8 mouse cellular contexts compared by ENCODE assay signal in genomic region chr11:87709513-87710261, GRCm38 (mm10). TPM values are rescaled to one million over a fixed set of nuclear protein-coding genes. Genes with fewer than 3 reads are reported as not detected.
DNase-seq lines count a peak whose midpoint lies in the region; ATAC-seq lines count a peak whose summit lies in the region.

No protein-coding gene starts in this region.

- no peaks in the 10 kb centered on the region for H3K36me3 ChIP-seq in embryonic facial prominence, embryonic 15.5 days
- no peaks in the 10 kb centered on the region for H3K36me3 ChIP-seq in liver, embryonic 15.5 days (replicated peaks)
- no peaks in the 10 kb centered on the region for H3K36me3 ChIP-seq in neural tube, embryonic 12.5 days

- H3K27ac ChIP-seq in embryonic facial prominence, embryonic 15.5 days (replicated peaks) = peak overlapping the region; percentile 59
- no peak overlapping the region for H3K27ac ChIP-seq in liver, embryonic 15.5 days (replicated peaks)
- no peak overlapping the region for H3K27ac ChIP-seq in neural tube, embryonic 12.5 days

- peak; percentile 55 for DNase-seq in adrenal gland, postnatal 14 days
- DNase-seq in adrenal gland, postnatal 4 days (ENCODE audit: low spot score in 2 of 2) = no peak
- DNase-seq in hindlimb bud, embryonic 11.5 days (ENCODE audit: extremely low spot score, low read depth, low spot score) = peak; percentile 42
- DNase-seq in frontal cortex, adult 2 months (ENCODE audit: extremely low spot score in 1 of 2, low spot score in 1 of 2) = no peak
- DNase-seq in right cerebral cortex, adult 18-20 months = no peak

- no peak overlapping the region for H3K9ac ChIP-seq in embryonic facial prominence, embryonic 15.5 days
- H3K9ac ChIP-seq in liver, embryonic 15.5 days = peak overlapping the region; percentile 25
- 0 out of 2 replicates have a peak overlapping the region, but pooled peaks have one; percentile 5 for H3K9ac ChIP-seq in neural tube, embryonic 12.5 days

- 7% methylated on average over 21 of the region's 21 CpGs for WGBS in embryonic facial prominence, embryonic 15.5 days
- 10% methylated on average over 21 of the region's 21 CpGs for WGBS in liver, embryonic 15.5 days (ENCODE audit: insufficient replicate concordance)
- WGBS in neural tube, embryonic 12.5 days = 5% methylated on average over 21 of the region's 21 CpGs

- H3K27me3 ChIP-seq in embryonic facial prominence, embryonic 15.5 days = no peaks in the 10 kb centered on the region
- no peaks in the 10 kb centered on the region for H3K27me3 ChIP-seq in liver, embryonic 15.5 days
- 0 out of 2 replicates have a peak, but pooled peaks cover 7% of the 10 kb centered on the region for H3K27me3 ChIP-seq in neural tube, embryonic 12.5 days (replicated peaks)

- peaks cover 22% of the 10 kb centered on the region for H3K4me1 ChIP-seq in embryonic facial prominence, embryonic 15.5 days
- H3K4me1 ChIP-seq in liver, embryonic 15.5 days (replicated peaks) = peaks cover 89% of the 10 kb centered on the region
- peaks cover 10% of the 10 kb centered on the region for H3K4me1 ChIP-seq in neural tube, embryonic 12.5 days

- H3K4me2 ChIP-seq in embryonic facial prominence, embryonic 15.5 days (replicated peaks) = peak overlapping the region; percentile 50
- peak overlapping the region; percentile 63 for H3K4me2 ChIP-seq in liver, embryonic 15.5 days
- H3K4me2 ChIP-seq in neural tube, embryonic 12.5 days (replicated peaks) = peak overlapping the region; percentile 58

- peak overlapping the region; percentile 28 for H3K4me3 ChIP-seq in embryonic facial prominence, embryonic 15.5 days (replicated peaks)
- peak overlapping the region; percentile 36 for H3K4me3 ChIP-seq in liver, embryonic 15.5 days (replicated peaks)
- H3K4me3 ChIP-seq in neural tube, embryonic 12.5 days = no peak overlapping the region

- H3K9me3 ChIP-seq in embryonic facial prominence, embryonic 15.5 days (replicated peaks) = no peaks in the 10 kb centered on the region
- H3K9me3 ChIP-seq in liver, embryonic 15.5 days (replicated peaks) = no peaks in the 10 kb centered on the region
- H3K9me3 ChIP-seq in neural tube, embryonic 12.5 days = no peaks in the 10 kb centered on the region

- peak; percentile 76 for ATAC-seq in embryonic facial prominence, embryonic 15.5 days (ENCODE audit: insufficient number of reproducible peaks, low FRiP score, low TSS enrichment, low read depth)
- no peak for ATAC-seq in liver, embryonic 15.5 days (ENCODE audit: insufficient read depth)
- no peak for ATAC-seq in neural tube, embryonic 12.5 days (ENCODE audit: low FRiP score, low read depth)

RNA-seq across cellular contexts. Expression of gene Supt4a, which starts 27.7 kb away (rescaled TPM):
- total RNA-seq in adrenal gland, postnatal 14 days (2021) = 56.5 and 74.2 TPM in 2 replicates
- 10 to 100 TPM; 88.2 to 89.0 TPM for total RNA-seq in adrenal gland, postnatal 4 days (2021)
- polyA plus RNA-seq in embryonic facial prominence, embryonic 15.5 days (2015; fragmentation: Nextera tagmentation; extraction: Ambion mirVana) = 158 and 165 TPM in 2 replicates
- polyA plus RNA-seq in liver, embryonic 15.5 days (2015; fragmentation: Nextera tagmentation; extraction: Ambion mirVana) = 177 and 195 TPM in 2 replicates
- polyA plus RNA-seq in neural tube, embryonic 12.5 days (2016; fragmentation: Nextera tagmentation; extraction: Ambion mirVana) = 149 TPM in 2 replicates
- 146 and 148 TPM in 2 replicates for polyA plus RNA-seq in frontal cortex, adult 2 months (2012; rRNA removed)

RNA-seq across cellular contexts. Expression of gene Rnf43, which starts 47.2 kb away (rescaled TPM):
- 5.7 and 6.4 TPM in 2 replicates for total RNA-seq in adrenal gland, postnatal 14 days (2021)
- 1 to 10 TPM; 4.4 to 5.7 TPM for total RNA-seq in adrenal gland, postnatal 4 days (2021)
- 8.7 and 9.2 TPM in 2 replicates for polyA plus RNA-seq in embryonic facial prominence, embryonic 15.5 days (2015; fragmentation: Nextera tagmentation; extraction: Ambion mirVana)
- 5.0 and 5.6 TPM in 2 replicates for polyA plus RNA-seq in liver, embryonic 15.5 days (2015; fragmentation: Nextera tagmentation; extraction: Ambion mirVana)
- polyA plus RNA-seq in neural tube, embryonic 12.5 days (2016; fragmentation: Nextera tagmentation; extraction: Ambion mirVana) = 0.57 and 1.1 TPM in 2 replicates
- polyA plus RNA-seq in frontal cortex, adult 2 months (2012; rRNA removed) = 1.4 and 1.7 TPM in 2 replicates

RNA-seq across cellular contexts. Expression of gene Tspoap1, which starts 50.7 kb away (rescaled TPM):
- 2.8 and 3.9 TPM in 2 replicates for total RNA-seq in adrenal gland, postnatal 14 days (2021)
- 1 to 10 TPM; 6.4 to 7.6 TPM for total RNA-seq in adrenal gland, postnatal 4 days (2021)
- 4.0 and 5.9 TPM in 2 replicates for polyA plus RNA-seq in embryonic facial prominence, embryonic 15.5 days (2015; fragmentation: Nextera tagmentation; extraction: Ambion mirVana)
- polyA plus RNA-seq in liver, embryonic 15.5 days (2015; fragmentation: Nextera tagmentation; extraction: Ambion mirVana) = 3.3 and 3.5 TPM in 2 replicates
- polyA plus RNA-seq in neural tube, embryonic 12.5 days (2016; fragmentation: Nextera tagmentation; extraction: Ambion mirVana) = 23.6 and 26.1 TPM in 2 replicates
- 294 and 326 TPM in 2 replicates for polyA plus RNA-seq in frontal cortex, adult 2 months (2012; rRNA removed)

Comparison
In these comparisons a context has a peak if more than half of its experiments do, and no peak if none do; other contexts are left out.
1. DNase-seq: peak in adrenal gland, postnatal 14 days (single experiment) and hindlimb bud, embryonic 11.5 days (single experiment); none in adrenal gland, postnatal 4 days (0 of 2), frontal cortex, adult 2 months (0 of 2) and right cerebral cortex, adult 18-20 months (single experiment).
2. RNA of gene Tspoap1, which starts 50.7 kb away (polyA plus RNA-seq): 294 to 326 TPM in frontal cortex, adult 2 months; 23.6 to 26.1 TPM in neural tube, embryonic 12.5 days, 4.0 to 5.9 TPM in embryonic facial prominence, embryonic 15.5 days and 3.3 to 3.5 TPM in liver, embryonic 15.5 days; every median in the first group is over 10 times any median in the second.
3. Peak in every context shown above with its lines, with median percentiles within 50 percentile points of each other: H3K4me2 ChIP-seq.